Mouse (Mus musculus) midbrain, embryonic 16.5 days (tissue): ENCODE results near the gene Sema5b. TPM values are rescaled to one million over a fixed set of nuclear protein-coding genes. Genes with fewer than 3 reads are reported as not detected.

Source experiments
- ATAC-seq: fragments of 200-750 bp; cut with Nextera tagmentation; 2 replicates; pipeline ENCODE4 v1.8.0; 2017; ENCODE audit warnings: moderate TSS enrichment
- H3K27ac ChIP-seq: fragments of 300-500 bp; sonication (generic); 2 replicates; pipeline ENCODE4 v1.5.1; 2014; ENCODE audit warnings: mild to moderate bottlenecking, low read length, mixed read lengths
- H3K27me3 ChIP-seq: fragments of 300-500 bp; sonication (generic); 2 replicates; pipeline ENCODE4 v1.6.1; 2014; ENCODE audit warnings: low read depth, low read length, mixed read lengths; ENCODE audit not compliant: control insufficient read depth, insufficient read depth
- H3K36me3 ChIP-seq: fragments of 300-500 bp; sonication (generic); 2 replicates; pipeline ENCODE4 v1.6.1; 2014; ENCODE audit warnings: mild to moderate bottlenecking, low read length, moderate library complexity, mixed read lengths; ENCODE audit not compliant: control insufficient read depth, insufficient read depth
- H3K4me1 ChIP-seq: fragments of 300-500 bp; sonication (generic); 2 replicates; pipeline ENCODE4 v1.6.1; 2014; ENCODE audit warnings: mild to moderate bottlenecking, low read length, mixed read lengths; ENCODE audit not compliant: control insufficient read depth, insufficient read depth
- H3K4me2 ChIP-seq: fragments of 300-500 bp; sonication (generic); 2 replicates; pipeline ENCODE4 v1.6.1; 2014; ENCODE audit warnings: mild to moderate bottlenecking, low read length, mixed read lengths
- H3K4me3 ChIP-seq: fragments of 300-500 bp; sonication (generic); 2 replicates; pipeline ENCODE4 v1.5.1; 2014; ENCODE audit warnings: low read depth, mild to moderate bottlenecking, low read length, moderate library complexity, mixed read lengths
- H3K9ac ChIP-seq: fragments of 300-500 bp; sonication (generic); 2 replicates; pipeline ENCODE4 v1.6.1; 2014; ENCODE audit warnings: low read depth, low read length, mixed read lengths
- H3K9me3 ChIP-seq: fragments of 300-500 bp; sonication (generic); replicated peaks from 2 replicates; pipeline ENCODE4 v1.6.1; 2014; ENCODE audit warnings: mild to moderate bottlenecking, low read length, mixed read lengths; ENCODE audit not compliant: control insufficient read depth, poor library complexity, severe bottlenecking
- WGBS: fragments of 180-500 bp; shearing (Covaris S2); extraction: QIAGEN DNeasy Blood & Tissue Kit; methylation state at CpG from one replicate; pipeline ENCODE4 v1.1.7; 2014; 5-methylcytosine and 5-hydroxymethylcytosine counted together
- polyA plus RNA-seq: library from polyadenylated mRNA; unstranded; fragments of >200 nt; fragmentation: Nextera tagmentation; extraction: Ambion mirVana; gene quantifications from 2 replicates; pipeline ENCODE4 v1.2.1, GENCODE M21; 2015

Gene Sema5b
- polyA plus RNA-seq, 1 experiment from 2014 or later = 17.5 TPM

DNA sequence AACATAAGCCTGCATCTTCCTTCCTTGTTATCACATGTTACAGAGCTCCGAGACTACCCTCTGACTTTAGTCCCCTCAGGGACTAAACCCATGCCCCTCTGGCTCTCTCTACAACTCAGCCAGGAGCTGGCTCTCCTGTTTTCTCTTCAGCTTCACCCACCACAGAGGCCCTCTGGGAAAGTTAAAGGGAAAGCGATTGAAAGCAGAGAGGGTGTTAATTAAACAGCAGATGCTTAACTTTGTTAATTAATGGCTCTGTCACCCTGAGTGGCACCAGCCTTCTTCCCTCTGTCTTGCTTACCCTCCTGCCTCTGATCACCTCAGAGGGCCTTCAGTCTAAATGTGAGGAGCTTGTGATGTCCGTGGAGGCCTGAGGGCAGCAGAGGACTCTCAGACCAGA is 67.3 kb downstream of the Sema5b start:
- Histone ChIP-seq H3K27ac (no peak overlapping the region), H3K4me1 (peaks cover 6% of the 10 kb centered on the region; the same call in 1 of the 2 replicates)

DNA sequence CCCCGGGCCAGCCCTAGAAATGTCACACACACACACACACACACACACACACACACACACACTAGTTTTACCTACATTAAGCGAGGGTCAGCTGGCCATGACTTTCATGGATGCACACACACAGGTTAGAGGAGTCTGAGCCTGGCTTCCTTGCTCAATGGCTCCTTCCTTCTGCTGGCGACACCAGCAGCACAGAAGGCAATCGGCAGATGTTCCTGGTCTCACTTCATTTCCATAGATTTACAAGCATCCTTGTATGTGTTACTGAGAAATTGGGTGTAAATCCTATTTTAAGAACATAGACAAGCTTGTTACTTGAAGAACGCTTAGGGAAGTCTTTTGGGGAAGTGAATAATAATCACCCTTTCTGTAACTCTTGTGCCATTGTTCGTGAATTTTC is 68.6 kb downstream of the Sema5b start:
- peaks cover 7% of the 10 kb centered on the region for H3K4me1 ChIP-seq
- no peak for ATAC-seq
- WGBS = 65% methylated on average over 6 of the region's 6 CpGs

More for the DNA sequence above, 67.3 kb downstream of the Sema5b start:
- H3K9me3 ChIP-seq = no peaks in the 10 kb centered on the region
- H3K4me3 ChIP-seq = no peak overlapping the region
- H3K9ac ChIP-seq = no peak overlapping the region
- ATAC-seq = no peak
- H3K4me2 ChIP-seq = no peak overlapping the region
- no peaks in the 10 kb centered on the region for H3K36me3 ChIP-seq
- WGBS = 45% methylated on average over 3 of the region's 3 CpGs
- H3K27me3 ChIP-seq = no peaks in the 10 kb centered on the region

DNA sequence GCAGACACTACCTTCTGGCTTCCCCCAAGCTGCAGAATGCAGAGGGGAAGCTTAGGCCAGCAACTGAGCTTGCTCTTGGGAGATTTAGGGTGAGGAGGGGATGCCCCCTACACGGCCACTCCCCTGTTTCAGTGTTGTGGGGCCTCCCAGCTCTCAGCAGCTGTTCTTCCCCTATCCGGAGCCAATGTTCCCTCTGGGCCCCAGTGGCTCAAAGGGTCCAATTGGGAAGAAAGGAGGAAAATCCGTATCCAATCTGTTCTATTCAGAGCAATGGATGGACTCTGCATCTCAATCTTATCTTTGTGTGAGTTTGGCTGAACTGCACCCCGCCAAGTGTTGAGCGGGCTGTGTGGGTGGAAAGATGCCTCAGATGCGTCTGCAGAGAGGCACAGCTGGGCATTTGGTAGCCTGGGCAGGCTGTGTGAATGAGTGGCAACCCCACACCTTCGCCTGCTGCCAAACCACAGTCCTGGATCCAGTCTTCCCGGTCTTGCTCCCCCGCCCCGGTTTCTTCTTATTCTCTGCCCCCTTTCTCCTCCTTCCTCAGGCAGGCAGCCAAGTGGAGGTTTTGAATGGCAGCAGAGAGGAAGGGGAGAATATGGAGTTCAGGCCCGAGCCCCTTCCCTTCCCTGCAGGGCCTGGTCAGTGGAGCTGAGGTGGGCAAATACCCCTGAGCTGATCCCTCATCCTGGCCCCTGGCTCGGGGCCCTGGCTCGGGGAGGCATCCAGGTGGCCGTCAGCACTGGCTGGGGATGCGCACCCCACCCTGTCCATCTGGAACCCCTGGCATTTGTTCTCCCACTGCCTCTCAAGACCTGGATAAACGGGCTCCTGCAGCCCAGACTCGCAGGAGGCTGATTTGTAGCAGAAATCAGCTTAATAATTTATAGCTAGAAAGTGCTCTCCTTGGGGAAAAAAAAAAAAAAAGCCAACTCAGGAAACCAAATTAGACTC is 73.2 kb downstream of the Sema5b start:
- Histone ChIP-seq H3K27ac (peak overlapping the region; percentile 43), H3K4me1 (peaks cover 7% of the 10 kb centered on the region), H3K9ac (peak overlapping the region; percentile 52), H3K36me3 (no peaks in the 10 kb centered on the region), H3K9me3 (no peaks in the 10 kb centered on the region), H3K4me2 (peak overlapping the region; percentile 28; the same call in 1 of the 2 replicates), H3K4me3 (no peak overlapping the region), H3K27me3 (no peaks in the 10 kb centered on the region)
- ATAC-seq = peak; percentile 79
- 13% methylated on average over 17 of the region's 17 CpGs for WGBS

More for the DNA sequence above, 68.6 kb downstream of the Sema5b start:
- Histone ChIP-seq H3K4me3 (no peak overlapping the region), H3K36me3 (no peaks in the 10 kb centered on the region), H3K4me2 (no peak overlapping the region), H3K27me3 (no peaks in the 10 kb centered on the region), H3K9me3 (no peaks in the 10 kb centered on the region), H3K9ac (no peak overlapping the region), H3K27ac (no peak overlapping the region)

DNA sequence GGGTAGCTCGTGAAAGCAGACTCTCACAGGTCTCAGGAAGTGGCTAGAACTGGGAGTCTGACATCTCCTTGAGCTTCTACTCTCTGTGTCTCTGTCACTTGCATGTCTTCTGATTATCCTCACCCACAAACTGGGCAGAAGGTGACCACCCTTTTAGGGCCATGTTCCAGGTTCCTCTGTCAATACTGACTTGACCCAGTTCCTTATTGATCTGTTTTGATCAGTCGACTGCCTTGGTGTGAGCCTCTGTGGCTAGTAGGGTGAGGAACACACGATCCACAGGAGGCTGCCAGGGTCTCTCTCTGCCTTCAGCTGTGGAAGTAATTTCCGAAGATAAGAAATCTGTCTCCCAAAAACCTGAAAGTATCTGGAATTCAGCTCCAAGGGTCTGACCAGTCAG is 76.8 kb downstream of the Sema5b start:
- no peak overlapping the region for H3K4me3 ChIP-seq
- 90% methylated on average over 4 of the region's 4 CpGs for WGBS
- peaks cover 7% of the 10 kb centered on the region for H3K4me1 ChIP-seq
- H3K27ac ChIP-seq = no peak overlapping the region
- no peak overlapping the region for H3K9ac ChIP-seq
- ATAC-seq = no peak
- H3K9me3 ChIP-seq = no peaks in the 10 kb centered on the region
- no peaks in the 10 kb centered on the region for H3K27me3 ChIP-seq
- no peak overlapping the region for H3K4me2 ChIP-seq
- H3K36me3 ChIP-seq = no peaks in the 10 kb centered on the region

DNA sequence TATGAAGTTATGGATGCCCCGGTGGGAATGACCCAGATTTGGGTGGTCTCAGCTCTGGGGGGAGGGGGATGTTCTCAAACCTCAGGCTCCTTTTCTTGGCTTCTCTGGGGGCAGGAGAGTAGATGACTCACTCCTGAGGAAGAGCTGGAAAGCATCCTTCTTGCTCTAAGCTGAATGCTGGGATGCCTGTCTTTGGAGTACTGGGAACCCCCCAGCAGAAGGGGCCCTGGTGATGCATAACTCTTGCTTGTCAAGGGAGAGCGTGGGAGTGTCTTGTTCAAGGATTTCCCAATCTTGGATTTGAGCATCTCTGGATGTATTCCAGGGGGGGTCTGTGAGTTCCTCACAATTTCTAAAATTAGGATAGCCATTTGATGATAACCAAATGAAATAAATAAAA is 82.1 kb downstream of the Sema5b start:
- Histone ChIP-seq H3K4me2 (no peak overlapping the region), H3K36me3 (no peaks in the 10 kb centered on the region)
- 94% methylated on average over 2 of the region's 2 CpGs for WGBS

DNA sequence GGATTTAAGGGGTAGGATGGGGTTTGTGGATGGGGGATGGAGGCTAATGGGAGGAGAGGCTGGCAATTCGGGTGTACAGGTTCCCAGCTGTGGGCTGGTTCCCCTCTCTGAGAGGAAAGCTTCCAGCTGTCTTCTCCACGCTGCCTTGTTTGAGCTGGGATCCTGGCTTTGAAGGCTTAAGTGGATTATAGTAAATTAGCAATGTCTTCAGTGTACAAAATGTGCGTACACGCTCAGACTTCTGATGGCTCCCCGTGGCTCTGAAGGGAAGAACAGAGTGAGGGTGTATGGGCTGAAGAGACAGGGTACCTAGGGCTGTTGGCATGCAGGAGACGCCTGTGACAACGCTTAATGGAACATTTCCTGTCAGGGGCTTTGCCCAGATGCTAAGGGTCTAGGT is 83.0 kb downstream of the Sema5b start:
- WGBS = 21% methylated on average over 7 of the region's 7 CpGs
- H3K36me3 ChIP-seq = no peaks in the 10 kb centered on the region
- no peak overlapping the region for H3K27ac ChIP-seq
- no peaks in the 10 kb centered on the region for H3K27me3 ChIP-seq
- peak; percentile 16 for ATAC-seq
- no peak overlapping the region for H3K4me2 ChIP-seq
- H3K4me3 ChIP-seq = no peak overlapping the region
- no peak overlapping the region for H3K9ac ChIP-seq
- peaks cover 19% of the 10 kb centered on the region for H3K4me1 ChIP-seq
- no peaks in the 10 kb centered on the region for H3K9me3 ChIP-seq

More for the DNA sequence above, 82.1 kb downstream of the Sema5b start:
- Histone ChIP-seq H3K4me3 (no peak overlapping the region), H3K9ac (no peak overlapping the region), H3K9me3 (no peaks in the 10 kb centered on the region), H3K27me3 (no peaks in the 10 kb centered on the region), H3K27ac (no peak overlapping the region), H3K4me1 (peaks cover 19% of the 10 kb centered on the region)
- no peak for ATAC-seq

DNA sequence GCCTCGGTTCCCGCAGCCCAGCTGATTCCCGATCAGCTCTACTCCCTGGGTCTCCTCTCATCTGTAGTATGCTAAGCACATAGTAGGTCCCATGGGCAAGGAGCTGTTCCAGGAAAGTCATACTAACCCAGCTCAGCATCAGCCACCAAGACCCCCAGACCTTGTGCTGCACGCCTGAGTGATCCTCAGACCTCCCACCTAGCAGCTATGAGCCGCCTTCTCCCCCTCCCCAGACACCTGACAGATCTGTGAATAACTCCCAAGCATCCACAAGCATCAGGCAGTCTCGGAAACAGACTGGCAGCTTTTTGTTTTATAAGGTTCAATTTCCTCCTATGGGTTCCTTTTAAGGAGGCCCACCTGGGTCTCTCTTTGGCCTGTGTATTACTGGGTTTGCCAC is 83.9 kb downstream of the Sema5b start:
- ATAC-seq = peak; percentile 59
- Histone ChIP-seq H3K27ac (peak overlapping the region; percentile 59), H3K4me3 (no peak overlapping the region), H3K36me3 (no peaks in the 10 kb centered on the region), H3K4me2 (no peak overlapping the region), H3K9ac (no peak overlapping the region; the same call in 1 of the 2 replicates), H3K9me3 (no peaks in the 10 kb centered on the region), H3K4me1 (peaks cover 19% of the 10 kb centered on the region), H3K27me3 (no peaks in the 10 kb centered on the region)
- WGBS = 54% methylated on average over 6 of the region's 6 CpGs

DNA sequence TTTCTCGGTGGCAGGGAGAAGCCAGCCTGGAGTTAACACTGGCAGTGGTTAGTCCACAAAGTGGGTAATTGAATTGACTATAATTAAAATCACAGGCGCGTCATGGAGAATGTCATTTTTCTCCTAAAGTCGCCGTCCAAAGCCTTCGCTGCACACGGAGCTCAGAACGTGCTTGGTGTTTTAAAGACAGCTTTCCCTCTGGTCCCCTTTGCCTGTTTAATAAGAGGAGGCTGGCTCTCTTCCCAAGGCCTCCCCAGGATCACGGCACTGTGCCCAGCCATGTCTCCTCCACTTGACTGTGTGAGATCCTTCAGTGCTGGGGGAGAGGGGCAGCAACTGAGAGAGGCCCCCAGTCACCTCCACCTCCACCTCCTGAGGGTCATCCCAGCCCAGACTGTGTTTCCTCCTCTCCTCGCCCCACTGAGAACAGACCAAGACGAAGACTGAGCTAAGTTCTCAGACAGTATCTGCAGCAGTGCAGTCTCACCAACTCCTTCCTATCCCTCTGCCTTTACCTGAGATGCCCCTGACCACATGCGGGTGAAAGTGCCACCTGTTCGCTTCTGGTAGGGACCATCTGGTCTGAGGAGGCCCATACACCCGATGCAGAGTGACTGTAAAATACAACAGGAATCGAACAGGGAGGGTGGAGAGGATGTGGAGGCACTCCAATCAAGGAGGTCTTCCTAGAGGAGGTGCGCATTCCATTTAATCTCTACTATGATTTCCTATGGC is 84.5 kb downstream of the Sema5b start:
- Histone ChIP-seq H3K27me3 (no peaks in the 10 kb centered on the region), H3K4me3 (no peak overlapping the region), H3K27ac (peak overlapping the region; percentile 59), H3K4me2 (no peak overlapping the region), H3K9me3 (no peaks in the 10 kb centered on the region), H3K9ac (no peak overlapping the region; the same call in 1 of the 2 replicates), H3K36me3 (no peaks in the 10 kb centered on the region), H3K4me1 (peaks cover 19% of the 10 kb centered on the region)
- 54% methylated on average over 16 of the region's 16 CpGs for WGBS
- ATAC-seq = peak; percentile 58
